Mouse (Mus musculus) forebrain, embryonic 12.5 days (tissue): ENCODE results near the gene Dcxr. TPM values are rescaled to one million over a fixed set of nuclear protein-coding genes. Genes with fewer than 3 reads are reported as not detected.
"Not testable (repeated sequence)": the region's sequence is repeated elsewhere in the genome, so short reads cannot be mapped to it uniquely, and the experiment has no call there.

Source experiments
- ATAC-seq: fragments of 200-750 bp; cut with Nextera tagmentation; 2 replicates; pipeline ENCODE4 v1.8.0; 2017; ENCODE audit warnings: moderate TSS enrichment; ENCODE audit not compliant: low FRiP score
- H3K27ac ChIP-seq: fragments of 300-500 bp; sonication (generic); 2 replicates; pipeline ENCODE4 v1.5.1; 2016; ENCODE audit warnings: mild to moderate bottlenecking
- H3K27me3 ChIP-seq: fragments of 300-500 bp; sonication (generic); 2 replicates; pipeline ENCODE4 v1.6.1; 2016; ENCODE audit warnings: mild to moderate bottlenecking
- H3K36me3 ChIP-seq: fragments of 300-500 bp; sonication (generic); replicated peaks from 2 replicates; pipeline ENCODE4 v1.6.1; 2016; ENCODE audit warnings: mild to moderate bottlenecking
- H3K4me1 ChIP-seq: fragments of 300-500 bp; sonication (generic); 2 replicates; pipeline ENCODE4 v1.6.1; 2016
- H3K4me2 ChIP-seq: fragments of 300-500 bp; sonication (generic); 2 replicates; pipeline ENCODE4 v1.6.1; 2016; ENCODE audit warnings: mild to moderate bottlenecking, moderate library complexity
- H3K4me3 ChIP-seq: fragments of 300-500 bp; sonication (generic); replicated peaks from 2 replicates; pipeline ENCODE4 v1.5.1; 2016; ENCODE audit warnings: mild to moderate bottlenecking
- H3K9ac ChIP-seq: fragments of 300-500 bp; sonication (generic); 2 replicates; pipeline ENCODE4 v1.6.1; 2016; ENCODE audit warnings: mild to moderate bottlenecking
- H3K9me3 ChIP-seq: fragments of 300-500 bp; sonication (generic); 2 replicates; pipeline ENCODE4 v1.6.1; 2016
- WGBS: fragments of 180-500 bp; shearing (Covaris S2); methylation state at CpG from one replicate; pipeline ENCODE4 v1.1.7; 2016; 5-methylcytosine and 5-hydroxymethylcytosine counted together
- polyA plus RNA-seq: library from polyadenylated mRNA; unstranded; fragments of >200 nt; fragmentation: Nextera tagmentation; extraction: Ambion mirVana; gene quantifications from 2 replicates; pipeline ENCODE4 v1.2.1, GENCODE M21; 2016

Dcxr gene
- polyA plus RNA-seq, 1 experiment from 2014 or later = 9.2 TPM

- Histone ChIP-seq H3K4me1 (peaks cover 18% of the 10 kb centered on the region), H3K4me2 (no peak overlapping the region), H3K27ac (no peak overlapping the region), H3K4me3 (no peak overlapping the region), H3K27me3 (no peaks in the 10 kb centered on the region), H3K36me3 (peaks cover 43% of the 10 kb centered on the region), H3K9me3 (no peaks in the 10 kb centered on the region), H3K9ac (no peak overlapping the region)
- ATAC-seq = no peak
- 94% methylated on average over 4 of the region's 4 CpGs for WGBS
These were observed 50.1 kb downstream of the Dcxr start for GRCm38 (mm10) chr11:120676951-120677350.

GRCm38 (mm10) chr11:120675875-120676274 is 51.2 kb downstream of the Dcxr start:
- Histone ChIP-seq H3K36me3 (peaks cover 36% of the 10 kb centered on the region), H3K4me1 (peaks cover 18% of the 10 kb centered on the region)
- not testable (repeated sequence) for H3K9me3 ChIP-seq, H3K9ac ChIP-seq, H3K4me2 ChIP-seq, H3K4me3 ChIP-seq, H3K27me3 ChIP-seq, ATAC-seq, H3K27ac ChIP-seq
- 89% methylated on average over 5 of the region's 5 CpGs for WGBS

Other genes starting within 250 kb of the Dcxr start
- gene Mrpl12, start 242.7 kb downstream of the Dcxr start, polyA plus RNA-seq = 130 and 135 TPM in 2 replicates
- 43.4 and 46.0 TPM in 2 replicates for gene Slc25a10, start 235.4 kb downstream of the Dcxr start, polyA plus RNA-seq
- 0.09 TPM in 1 of 2 replicates, not detected in the other for gene Gcgr, start 196.6 kb downstream of the Dcxr start, polyA plus RNA-seq
- gene Mcrip1, start 177.6 kb downstream of the Dcxr start, polyA plus RNA-seq = 209 and 214 TPM in 2 replicates
- not detected in 2 replicates for gene Ppp1r27, start 176.1 kb downstream of the Dcxr start, polyA plus RNA-seq
- gene P4hb, start 154.0 kb downstream of the Dcxr start, polyA plus RNA-seq = 334 and 362 TPM in 2 replicates
- 496 and 513 TPM in 2 replicates for gene Arhgdia, start 145.7 kb downstream of the Dcxr start, polyA plus RNA-seq
- gene Alyref, start 128.9 kb downstream of the Dcxr start, polyA plus RNA-seq = 561 and 697 TPM in 2 replicates
- 179 and 186 TPM in 2 replicates for gene Anapc11, start 128.9 kb downstream of the Dcxr start, polyA plus RNA-seq
- gene Npb, start 118.8 kb downstream of the Dcxr start, polyA plus RNA-seq = 0.40 TPM in 1 of 2 replicates, not detected in the other
- gene Pcyt2, start 109.3 kb downstream of the Dcxr start, polyA plus RNA-seq = 139 and 142 TPM in 2 replicates
- gene Sirt7, start 102.0 kb downstream of the Dcxr start, polyA plus RNA-seq = 43.1 and 43.3 TPM in 2 replicates
- 30.9 and 32.9 TPM in 2 replicates for gene Mafg, start 93.7 kb downstream of the Dcxr start, polyA plus RNA-seq
- 32.5 and 32.8 TPM in 2 replicates for gene Pycr1, start 83.5 kb downstream of the Dcxr start, polyA plus RNA-seq
- gene Myadml2, start 79.1 kb downstream of the Dcxr start, polyA plus RNA-seq = not detected in 2 replicates
- gene Notum, start 66.1 kb downstream of the Dcxr start, polyA plus RNA-seq = 0.13 and 0.49 TPM in 2 replicates
- 132 and 145 TPM in 2 replicates for gene Aspscr1, start 54.3 kb downstream of the Dcxr start, polyA plus RNA-seq
- 125 and 127 TPM in 2 replicates for gene Cenpx, start 13.5 kb downstream of the Dcxr start, polyA plus RNA-seq
- 73.8 and 74.7 TPM in 2 replicates for gene Lrrc45, start 13.4 kb downstream of the Dcxr start, polyA plus RNA-seq
- 48.3 and 48.5 TPM in 2 replicates for gene Rac3, start 5.8 kb downstream of the Dcxr start, polyA plus RNA-seq
- 0.67 and 0.95 TPM in 2 replicates for gene Cbr2, start 4.8 kb upstream of the Dcxr start, polyA plus RNA-seq
- 5.2 and 6.1 TPM in 2 replicates for gene Hmga1b, start 35.5 kb upstream of the Dcxr start, polyA plus RNA-seq
- 58.1 and 63.7 TPM in 2 replicates for gene Rfng, start 56.9 kb upstream of the Dcxr start, polyA plus RNA-seq
- 246 and 247 TPM in 2 replicates for gene Gps1, start 57.0 kb upstream of the Dcxr start, polyA plus RNA-seq
- gene Dus1l, start 69.1 kb upstream of the Dcxr start, polyA plus RNA-seq = 67.9 and 69.6 TPM in 2 replicates
- gene Fasn, start 97.3 kb upstream of the Dcxr start, polyA plus RNA-seq = 118 and 139 TPM in 2 replicates
- 6.7 and 8.8 TPM in 2 replicates for gene Ccdc57, start 205.6 kb upstream of the Dcxr start, polyA plus RNA-seq
- gene Slc16a3, start 221.2 kb upstream of the Dcxr start, polyA plus RNA-seq = 34.2 and 36.4 TPM in 2 replicates